Mouse (Mus musculus): ENCODE measurements around the gene Olfr1061.
"Not testable (repeated sequence)": the region's sequence is repeated elsewhere in the genome, so short reads cannot be mapped to it uniquely, and the experiment has no call there.

Gene Olfr1061

DNA sequence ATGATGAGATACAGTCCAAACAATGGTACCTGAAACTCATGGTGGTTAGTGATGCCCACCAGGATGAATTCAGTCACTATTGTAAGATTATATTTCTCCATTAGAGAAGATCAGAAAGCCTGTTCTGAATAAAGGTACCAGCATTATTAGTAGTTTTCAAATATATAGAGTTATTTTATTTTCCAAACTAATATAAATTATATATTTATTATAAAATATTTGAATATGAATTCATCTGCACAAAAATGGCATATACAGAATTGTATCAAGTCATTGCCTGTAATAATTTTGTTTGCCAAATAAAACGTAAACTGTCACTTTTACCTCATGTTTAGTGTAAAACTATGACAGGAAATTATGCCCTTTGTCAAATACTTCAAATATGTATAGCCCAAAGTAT lies at the start of gene Olfr1061:
Gene Olfr1061 (minus strand): TSS at position 101 of the 400 bp plus-strand sequence.
- in situ Hi-C loops (cut with MboI, MseI), result no loop called here

DNA sequence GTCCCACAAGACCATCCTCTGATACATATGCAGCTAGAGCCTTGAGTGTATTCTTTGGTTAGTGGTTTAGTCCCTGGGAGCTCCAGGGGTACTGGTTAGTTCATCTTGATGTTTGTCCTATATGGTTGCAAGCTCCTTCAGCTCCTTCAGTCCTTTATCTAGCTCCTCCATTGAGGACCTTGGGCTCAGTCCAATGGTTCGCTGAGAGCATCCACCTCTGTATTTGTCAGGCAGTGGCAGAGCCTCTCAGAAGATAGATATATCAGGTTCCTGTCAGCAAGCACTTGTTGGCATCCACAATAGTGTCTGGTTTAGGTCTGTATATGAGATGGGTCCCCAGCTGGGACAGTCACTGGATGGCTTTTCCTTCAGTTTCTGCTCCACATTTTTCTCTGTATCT lies 46.6 kb upstream of the Olfr1061 start:
- in situ Hi-C loops (cut with MboI, MseI), result loop anchor here in 1 of 2 experiments (5.0 kb wide), 1 partner anchor 733 kb away; no protein-coding TSS in a partner anchor

DNA sequence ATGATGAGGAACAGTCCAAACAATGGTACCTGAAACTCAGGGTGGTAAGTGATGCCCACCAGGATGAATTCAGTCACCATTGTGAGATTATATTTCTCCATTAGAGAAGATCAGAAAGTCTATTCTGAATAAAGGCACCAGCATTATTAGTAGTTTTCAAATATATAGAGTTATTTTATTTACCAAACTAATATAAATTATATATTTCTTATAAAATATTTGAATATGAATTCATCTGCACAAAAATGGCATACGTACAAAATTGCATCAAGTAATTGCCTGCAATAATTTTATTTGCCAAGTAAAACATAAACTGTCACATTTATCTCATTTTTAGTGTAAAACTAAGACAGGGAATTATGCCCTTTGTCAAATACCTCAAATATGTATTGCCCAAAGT lies 42.3 kb upstream of the Olfr1061 start, which contains the start of gene Olfr1066:
Gene Olfr1066 (minus strand): TSS at position 101 of the 400 bp plus-strand sequence.
- in situ Hi-C loops (cut with MboI, MseI), result no loop called here

DNA sequence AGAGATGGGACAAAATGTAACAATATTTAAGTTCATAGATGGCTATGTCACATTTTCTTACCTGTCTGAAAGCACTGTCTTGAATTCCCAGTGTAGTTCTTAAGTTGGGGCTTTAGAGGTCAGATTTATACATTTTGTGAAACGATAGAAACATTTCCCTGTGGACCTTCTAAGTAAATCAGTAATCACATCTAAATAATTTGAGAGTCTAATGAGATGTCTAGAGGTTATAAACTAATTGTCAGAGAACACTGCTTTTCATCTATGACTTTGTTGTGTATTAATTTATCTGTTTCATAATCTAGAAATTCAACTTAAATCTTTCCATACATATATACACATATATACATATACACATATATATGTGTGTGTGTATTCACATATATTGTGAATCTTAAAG lies 36.6 kb upstream of the Olfr1061 start, which contains the start of gene Olfr1065:
Gene Olfr1065 (minus strand): TSS at position 101 of the 400 bp plus-strand sequence.
- in situ Hi-C loops (cut with MboI, MseI), result not testable (repeated sequence)

DNA sequence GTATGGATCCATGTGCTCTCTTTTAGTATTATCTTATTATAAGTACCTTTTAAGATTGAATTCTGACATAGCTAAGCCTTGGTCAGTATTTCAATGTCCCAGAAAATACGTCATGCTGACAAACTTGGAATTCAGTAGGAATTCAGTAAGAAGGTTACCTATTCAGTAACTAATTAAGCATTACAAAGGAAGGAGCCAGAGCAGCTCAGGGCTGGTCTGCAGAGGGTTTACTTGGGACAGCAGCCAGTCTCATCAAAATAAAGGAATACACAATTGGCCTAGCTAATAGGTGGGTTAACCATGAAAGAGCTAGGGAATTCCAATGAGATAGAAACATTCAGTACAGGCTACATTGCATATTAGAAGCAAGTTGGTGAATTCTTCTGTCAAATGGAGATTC lies 28.3 kb upstream of the Olfr1061 start:
- in situ Hi-C loops (cut with MboI, MseI), result not testable (repeated sequence)

DNA sequence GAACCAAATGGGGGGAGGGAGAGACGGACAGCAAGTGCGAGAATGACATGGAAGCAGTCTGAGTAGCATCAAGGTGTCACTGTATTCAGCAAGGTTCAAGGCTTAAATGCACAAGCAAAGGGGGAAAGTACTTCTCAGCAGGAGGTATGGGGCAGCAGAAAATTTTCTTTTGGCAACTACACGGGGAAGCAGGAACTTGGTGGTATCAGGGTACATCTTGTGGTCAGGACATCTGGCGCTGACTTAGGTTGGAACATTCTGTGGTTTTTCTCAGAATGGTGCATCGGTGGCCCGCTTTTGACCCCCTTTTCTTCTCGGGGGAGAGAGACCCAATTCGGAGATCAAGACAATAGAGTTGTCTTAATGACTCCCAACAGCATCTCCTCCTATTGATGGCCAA lies 14.7 kb upstream of the Olfr1061 start:
- in situ Hi-C loops (cut with MboI, MseI), result not testable (repeated sequence)

DNA sequence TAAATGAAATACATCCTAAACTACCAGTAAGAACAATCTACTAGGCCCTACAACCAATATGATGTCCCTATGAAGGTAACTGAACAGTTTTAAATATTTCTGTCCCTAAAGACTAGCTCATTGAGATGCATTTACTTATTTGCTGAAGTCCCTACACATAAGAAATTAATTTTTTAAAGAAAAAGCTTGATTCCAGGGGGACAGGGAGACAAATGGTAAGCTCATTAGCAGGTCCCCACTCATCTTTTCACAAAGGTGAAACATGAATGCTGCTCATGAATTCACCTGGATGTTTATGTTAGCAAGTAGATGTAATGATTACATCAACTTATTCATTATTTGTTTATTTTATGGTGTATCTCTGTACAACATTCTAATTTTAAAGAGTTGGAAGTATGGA lies 12.8 kb upstream of the Olfr1061 start, which contains the start of gene Olfr1062:
Gene Olfr1062 (minus strand): TSS at position 101 of the 400 bp plus-strand sequence.
- in situ Hi-C loops (cut with MboI, MseI), result not testable (repeated sequence)

DNA sequence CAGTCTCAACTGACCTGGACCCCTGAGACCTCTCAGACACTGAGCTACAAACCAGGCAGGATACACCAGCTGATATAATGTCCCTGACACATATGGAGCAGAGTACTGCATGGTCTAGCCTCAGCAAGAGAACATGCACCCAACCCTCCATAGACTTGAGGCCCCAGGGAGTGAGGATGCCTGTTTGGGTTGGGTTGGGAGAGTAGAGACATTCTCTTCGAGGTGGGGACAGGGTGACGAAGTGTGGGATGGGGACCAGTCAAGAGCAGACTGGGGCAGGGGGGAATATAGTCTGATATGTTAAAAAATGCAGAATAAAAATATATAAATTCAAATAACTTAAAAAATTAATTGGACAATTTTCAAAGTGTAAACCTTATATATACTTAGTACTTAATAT lies 18.7 kb downstream of the Olfr1061 start:
- in situ Hi-C loops (cut with MboI, MseI), result no loop called here

DNA sequence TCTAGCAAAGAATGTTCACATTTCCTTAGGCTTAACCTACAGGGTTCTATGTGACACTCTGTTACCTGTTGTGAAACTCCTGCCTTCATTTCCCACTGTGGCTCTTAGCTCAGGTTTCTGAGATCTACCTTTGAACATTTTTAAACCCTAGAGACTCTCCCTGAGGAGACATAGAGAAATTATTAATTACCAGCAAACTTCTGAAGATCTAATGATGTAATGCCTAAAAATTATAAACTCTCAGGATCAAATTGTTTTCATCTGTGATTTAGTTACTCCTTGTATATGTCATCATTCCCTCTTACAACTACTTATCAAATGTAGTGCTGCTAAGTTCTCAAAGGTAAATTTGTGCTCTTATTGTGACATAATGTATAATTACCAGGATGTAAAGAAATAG lies 25.4 kb downstream of the Olfr1061 start, which contains the start of gene Olfr1058:
Gene Olfr1058 (minus strand): TSS at position 101 of the 400 bp plus-strand sequence.
- in situ Hi-C loops (cut with MboI, MseI), result not testable (repeated sequence)

DNA sequence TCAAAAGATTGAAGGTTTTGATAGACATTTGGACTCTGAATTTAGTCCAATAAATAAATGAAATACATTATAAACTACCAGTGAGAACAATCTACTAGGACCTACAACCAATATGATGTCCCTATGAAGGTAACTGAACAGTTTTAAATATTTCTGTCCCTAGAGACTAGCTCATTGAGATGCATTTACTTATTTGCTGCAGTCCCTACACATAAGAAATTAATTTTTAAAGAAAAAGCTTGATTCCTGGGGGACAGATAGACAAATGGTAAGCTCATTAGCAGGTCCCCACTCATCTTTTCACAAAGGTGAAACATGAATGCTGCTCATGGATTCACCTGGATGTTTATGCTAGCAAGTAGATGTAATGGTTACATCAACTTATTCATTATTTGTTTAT lies 35.6 kb downstream of the Olfr1061 start, which contains the start of gene Olfr1057:
Gene Olfr1057 (minus strand): TSS at position 101 of the 400 bp plus-strand sequence.
- in situ Hi-C loops (cut with MboI, MseI), result no loop called here

DNA sequence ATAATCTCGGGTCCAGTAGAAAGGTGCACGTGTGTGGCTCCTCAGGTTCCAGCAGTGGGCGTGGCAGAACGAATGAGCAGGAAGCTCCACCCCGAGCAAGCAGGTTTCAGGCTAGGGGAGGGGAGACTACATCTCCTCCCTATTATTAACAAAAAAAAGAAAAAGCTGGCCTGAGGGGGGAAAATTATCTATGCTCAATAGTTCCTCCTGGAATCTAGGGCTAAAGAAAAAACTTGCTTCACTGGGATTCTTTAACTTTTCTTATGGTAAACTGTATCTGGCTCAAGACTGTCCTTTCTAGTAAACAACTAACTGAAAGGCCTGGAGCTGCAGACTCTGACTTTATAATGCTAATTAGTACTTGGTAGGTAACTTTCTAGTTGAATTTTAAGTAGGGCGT lies 47.5 kb downstream of the Olfr1061 start:
- in situ Hi-C loops (cut with MboI, MseI), result loop anchor here in 1 of 2 experiments (5.0 kb wide), 1 partner anchor 49 kb away; the partner anchor contains the start of gene Olfr1053
